Mouse (Mus musculus): ENCODE results near the gene Gja5. TPM values are rescaled to one million over a fixed set of nuclear protein-coding genes. Genes with fewer than 3 reads are reported as not detected.

Gene Gja5
- polyA plus RNA-seq, 1 experiment from 2014 or later, result 3.0 TPM

- Histone ChIP-seq H3K36me3 (ENCODE audit: poor library complexity, severe bottlenecking) (no peaks in the 10 kb centered on the region), H3K9ac (no peak overlapping the region), H3K4me1 (no peaks in the 10 kb centered on the region), H3K27ac (no peak overlapping the region), H3K27me3 (no peaks in the 10 kb centered on the region), H3K9me3 (replicated peaks) (no peaks in the 10 kb centered on the region), H3K4me2 (no peak overlapping the region), H3K4me3 (no peak overlapping the region)
- ATAC-seq, result no peak
- 81% methylated on average over 2 of the region's 2 CpGs for WGBS
Observed at GRCm38 (mm10) chr3:96982666-96983065, 78.2 kb downstream of the Gja5 start.

- no peak overlapping the region for H3K9ac ChIP-seq
- no peaks in the 10 kb centered on the region for H3K36me3 ChIP-seq (ENCODE audit: poor library complexity, severe bottlenecking)
- no peaks in the 10 kb centered on the region for H3K27me3 ChIP-seq
- no peak overlapping the region for H3K4me3 ChIP-seq
- H3K9me3 ChIP-seq (replicated peaks), result no peaks in the 10 kb centered on the region
- ATAC-seq, result no peak
- no peak overlapping the region for H3K4me2 ChIP-seq
- H3K4me1 ChIP-seq, result no peaks in the 10 kb centered on the region
- WGBS, result 11% methylated on average over 3 of the region's 3 CpGs
- no peak overlapping the region for H3K27ac ChIP-seq
Observed at GRCm38 (mm10) chr3:96992526-96992925, 88.0 kb downstream of the Gja5 start.

- H3K4me3 ChIP-seq, result no peak overlapping the region
- no peaks in the 10 kb centered on the region for H3K27me3 ChIP-seq
- ATAC-seq, result no peak
- WGBS, result 72% methylated on average over 6 of the region's 6 CpGs
- no peaks in the 10 kb centered on the region for H3K4me1 ChIP-seq
- no peak overlapping the region for H3K4me2 ChIP-seq
- no peak overlapping the region for H3K27ac ChIP-seq
- H3K36me3 ChIP-seq (ENCODE audit: poor library complexity, severe bottlenecking), result no peaks in the 10 kb centered on the region
- no peak overlapping the region for H3K9ac ChIP-seq
- no peaks in the 10 kb centered on the region for H3K9me3 ChIP-seq (replicated peaks)
Observed at GRCm38 (mm10) chr3:96997770-96998169, 93.3 kb downstream of the Gja5 start.

GRCm38 (mm10) chr3:97003111-97003510 lies 98.6 kb downstream of the Gja5 start:
- Histone ChIP-seq H3K9me3 (replicated peaks) (no peaks in the 10 kb centered on the region), H3K9ac (no peak overlapping the region), H3K4me1 (no peaks in the 10 kb centered on the region), H3K4me2 (no peak overlapping the region), H3K27ac (no peak overlapping the region), H3K27me3 (no peaks in the 10 kb centered on the region), H3K4me3 (no peak overlapping the region), H3K36me3 (ENCODE audit: poor library complexity, severe bottlenecking) (no peaks in the 10 kb centered on the region)
- WGBS, result 91% methylated on average over 10 of the region's 10 CpGs
- ATAC-seq, result no peak

GRCm38 (mm10) chr3:97004509-97004908 lies 100.0 kb downstream of the Gja5 start:
- H3K9me3 ChIP-seq (replicated peaks), result no peaks in the 10 kb centered on the region
- H3K4me2 ChIP-seq, result no peak overlapping the region
- ATAC-seq, result no peak
- H3K4me1 ChIP-seq, result no peaks in the 10 kb centered on the region
- no peaks in the 10 kb centered on the region for H3K27me3 ChIP-seq
- H3K36me3 ChIP-seq (ENCODE audit: poor library complexity, severe bottlenecking), result no peaks in the 10 kb centered on the region
- H3K9ac ChIP-seq, result no peak overlapping the region
- WGBS, result 77% methylated on average over 4 of the region's 4 CpGs
- H3K4me3 ChIP-seq, result no peak overlapping the region
- H3K27ac ChIP-seq, result no peak overlapping the region

GRCm38 (mm10) chr3:97007010-97007448 lies 102.5 kb downstream of the Gja5 start:
- H3K9ac ChIP-seq, result no peak overlapping the region
- no peak overlapping the region for H3K4me2 ChIP-seq
- 74% methylated on average over 3 of the region's 3 CpGs for WGBS
- no peaks in the 10 kb centered on the region for H3K27me3 ChIP-seq
- H3K4me3 ChIP-seq, result no peak overlapping the region
- H3K27ac ChIP-seq, result no peak overlapping the region
- H3K4me1 ChIP-seq, result no peaks in the 10 kb centered on the region
- no peaks in the 10 kb centered on the region for H3K9me3 ChIP-seq (replicated peaks)
- no peaks in the 10 kb centered on the region for H3K36me3 ChIP-seq (ENCODE audit: poor library complexity, severe bottlenecking)
- ATAC-seq, result no peak

GRCm38 (mm10) chr3:97025226-97025625 lies 120.7 kb downstream of the Gja5 start:
- no peaks in the 10 kb centered on the region for H3K9me3 ChIP-seq (replicated peaks)
- H3K4me2 ChIP-seq, result no peak overlapping the region
- no peak overlapping the region for H3K4me3 ChIP-seq
- WGBS, result 61% methylated on average over 5 of the region's 5 CpGs
- no peak overlapping the region for H3K9ac ChIP-seq
- H3K4me1 ChIP-seq, result 0 out of 2 replicates have a peak, but pooled peaks cover 3% of the 10 kb centered on the region
- no peaks in the 10 kb centered on the region for H3K36me3 ChIP-seq (ENCODE audit: poor library complexity, severe bottlenecking)
- H3K27ac ChIP-seq, result no peak overlapping the region
- H3K27me3 ChIP-seq, result no peaks in the 10 kb centered on the region
- no peak for ATAC-seq

GRCm38 (mm10) chr3:97032053-97032496 lies 127.6 kb downstream of the Gja5 start:
- under 1% methylated on average over 10 of the region's 10 CpGs for WGBS
- Histone ChIP-seq H3K27me3 (no peaks in the 10 kb centered on the region), H3K9me3 (replicated peaks) (no peaks in the 10 kb centered on the region), H3K4me3 (peak overlapping the region; percentile 35), H3K4me1 (peaks cover 9% of the 10 kb centered on the region), H3K9ac (peak overlapping the region; percentile 61), H3K4me2 (peak overlapping the region; percentile 57), H3K27ac (no peak overlapping the region), H3K36me3 (ENCODE audit: poor library complexity, severe bottlenecking) (no peaks in the 10 kb centered on the region)
- peak; percentile 43 for ATAC-seq

- no peaks in the 10 kb centered on the region for H3K9me3 ChIP-seq (replicated peaks)
- WGBS, result 90% methylated on average over 3 of the region's 3 CpGs
- ATAC-seq, result no peak
Observed at GRCm38 (mm10) chr3:97035558-97035957, 131.1 kb downstream of the Gja5 start.

GRCm38 (mm10) chr3:97037119-97037518 lies 132.6 kb downstream of the Gja5 start:
- H3K4me2 ChIP-seq, result no peak overlapping the region
- H3K9me3 ChIP-seq (replicated peaks), result no peaks in the 10 kb centered on the region
- H3K9ac ChIP-seq, result no peak overlapping the region
- WGBS, result 25% methylated on average over 6 of the region's 6 CpGs
- ATAC-seq, result peak; percentile 76
- H3K27me3 ChIP-seq, result no peaks in the 10 kb centered on the region
- peaks cover 22% of the 10 kb centered on the region for H3K4me1 ChIP-seq
- no peak overlapping the region for H3K4me3 ChIP-seq
- H3K36me3 ChIP-seq (ENCODE audit: poor library complexity, severe bottlenecking), result no peaks in the 10 kb centered on the region
- H3K27ac ChIP-seq, result no peak overlapping the region

More at GRCm38 (mm10) chr3:97035558-97035957, 131.1 kb downstream of the Gja5 start:
- Histone ChIP-seq H3K9ac (no peak overlapping the region), H3K4me1 (peaks cover 25% of the 10 kb centered on the region), H3K4me3 (no peak overlapping the region), H3K36me3 (ENCODE audit: poor library complexity, severe bottlenecking) (no peaks in the 10 kb centered on the region), H3K27ac (no peak overlapping the region), H3K4me2 (no peak overlapping the region), H3K27me3 (no peaks in the 10 kb centered on the region)

- ATAC-seq, result no peak
- Histone ChIP-seq H3K9me3 (replicated peaks) (no peaks in the 10 kb centered on the region), H3K4me2 (no peak overlapping the region), H3K27ac (no peak overlapping the region), H3K36me3 (ENCODE audit: poor library complexity, severe bottlenecking) (no peaks in the 10 kb centered on the region), H3K4me3 (no peak overlapping the region), H3K9ac (no peak overlapping the region), H3K4me1 (peaks cover 17% of the 10 kb centered on the region), H3K27me3 (no peaks in the 10 kb centered on the region)
- 93% methylated on average over 6 of the region's 6 CpGs for WGBS
Observed at GRCm38 (mm10) chr3:97039721-97040120, 135.2 kb downstream of the Gja5 start.

- 85% methylated on average over 5 of the region's 5 CpGs for WGBS
- H3K9me3 ChIP-seq (replicated peaks), result no peaks in the 10 kb centered on the region
- no peaks in the 10 kb centered on the region for H3K36me3 ChIP-seq (ENCODE audit: poor library complexity, severe bottlenecking)
- no peaks in the 10 kb centered on the region for H3K27me3 ChIP-seq
- no peak overlapping the region for H3K4me3 ChIP-seq
- no peak overlapping the region for H3K4me2 ChIP-seq
- no peak overlapping the region for H3K27ac ChIP-seq
- H3K9ac ChIP-seq, result no peak overlapping the region
- H3K4me1 ChIP-seq, result no peaks in the 10 kb centered on the region
- no peak for ATAC-seq
Observed at GRCm38 (mm10) chr3:97044188-97044587, 139.7 kb downstream of the Gja5 start.

GRCm38 (mm10) chr3:97047757-97048156 lies 143.3 kb downstream of the Gja5 start:
- Histone ChIP-seq H3K9me3 (replicated peaks) (no peaks in the 10 kb centered on the region), H3K4me1 (peaks cover 12% of the 10 kb centered on the region), H3K9ac (no peak overlapping the region), H3K27ac (no peak overlapping the region), H3K27me3 (no peaks in the 10 kb centered on the region), H3K36me3 (ENCODE audit: poor library complexity, severe bottlenecking) (no peaks in the 10 kb centered on the region), H3K4me3 (no peak overlapping the region), H3K4me2 (no peak overlapping the region)
- 92% methylated on average over 4 of the region's 4 CpGs for WGBS
- ATAC-seq, result no peak
